Mouse (Mus musculus) liver, embryonic 13.5 days (tissue): ENCODE data around the gene Arvcf. TPM values are rescaled to one million over a fixed set of nuclear protein-coding genes. Genes with fewer than 3 reads are reported as not detected.

Experiments used
- ATAC-seq: fragments of 200-750 bp; cut with Nextera tagmentation; 2 replicates; pipeline ENCODE4 v1.8.0; 2017; ENCODE audit warnings: low read depth, mild to moderate bottlenecking, moderate number of reproducible peaks, moderate library complexity
- DNase-seq: peaks from one replicate; pipeline ENCODE4 v3.0.0; 2022
- H3K27ac ChIP-seq: fragments of 300-500 bp; sonication (generic); 2 replicates; pipeline ENCODE4 v1.5.1; 2015; ENCODE audit warnings: moderate library complexity, mild to moderate bottlenecking, inconsistent platforms
- H3K27me3 ChIP-seq: fragments of 300-500 bp; sonication (generic); 2 replicates; pipeline ENCODE4 v1.6.1; 2015; ENCODE audit warnings: mild to moderate bottlenecking, inconsistent platforms
- H3K36me3 ChIP-seq: fragments of 300-500 bp; sonication (generic); 2 replicates; pipeline ENCODE4 v1.6.1; 2015; ENCODE audit warnings: mild to moderate bottlenecking, inconsistent platforms
- H3K4me1 ChIP-seq: fragments of 300-500 bp; sonication (generic); replicated peaks from 2 replicates; pipeline ENCODE4 v1.6.1; 2015; ENCODE audit warnings: inconsistent platforms
- H3K4me2 ChIP-seq: fragments of 300-500 bp; sonication (generic); 2 replicates; pipeline ENCODE4 v1.6.1; 2015; ENCODE audit warnings: inconsistent platforms, mild to moderate bottlenecking, moderate library complexity
- H3K4me3 ChIP-seq: fragments of 300-500 bp; sonication (generic); replicated peaks from 2 replicates; pipeline ENCODE4 v1.5.1; 2015; ENCODE audit warnings: mild to moderate bottlenecking, inconsistent platforms
- H3K9ac ChIP-seq: fragments of 300-500 bp; sonication (generic); 2 replicates; pipeline ENCODE4 v1.6.1; 2015; ENCODE audit warnings: mild to moderate bottlenecking, inconsistent platforms
- H3K9me3 ChIP-seq: fragments of 300-500 bp; sonication (generic); replicated peaks from 2 replicates; pipeline ENCODE4 v1.6.1; 2016; ENCODE audit warnings: inconsistent platforms
- WGBS: fragments of 180-500 bp; shearing (Covaris S2); methylation state at CpG from one replicate; pipeline ENCODE4 v1.1.7; 2015; ENCODE audit not compliant: insufficient replicate concordance; 5-methylcytosine and 5-hydroxymethylcytosine counted together
- polyA plus RNA-seq: library from polyadenylated mRNA; unstranded; fragments of >200 nt; fragmentation: Nextera tagmentation; extraction: Ambion mirVana; gene quantifications from 2 replicates; pipeline ENCODE4 v1.2.1, GENCODE M21; 2015

Gene Arvcf
- polyA plus RNA-seq, 1 experiment from 2014 or later = 7.6 TPM

DNA sequence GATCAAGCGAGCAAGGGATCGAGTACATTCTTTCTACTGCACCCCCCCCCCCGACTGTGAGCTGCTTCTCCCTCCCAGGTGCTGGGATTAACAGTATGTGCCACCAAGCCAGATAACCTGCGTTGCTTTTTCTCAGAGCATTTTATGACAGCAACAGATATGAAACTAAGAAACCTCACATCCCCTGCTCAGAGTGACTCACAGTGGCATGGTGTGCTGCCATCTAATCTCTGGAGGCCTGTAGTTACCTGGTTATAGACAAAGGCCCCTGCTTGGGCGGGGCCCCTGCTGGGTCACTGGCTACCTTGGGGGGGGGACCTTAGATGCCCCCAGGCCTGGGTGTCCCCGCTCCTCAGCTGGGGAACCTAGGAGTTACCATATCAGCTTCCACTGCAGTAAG, 10.0 kb downstream of the Arvcf start:
- Histone ChIP-seq H3K9ac (no peak overlapping the region), H3K4me1 (peaks cover 27% of the 10 kb centered on the region), H3K4me3 (no peak overlapping the region), H3K9me3 (no peaks in the 10 kb centered on the region), H3K27ac (no peak overlapping the region), H3K36me3 (no peaks in the 10 kb centered on the region), H3K4me2 (no peak overlapping the region), H3K27me3 (no peaks in the 10 kb centered on the region)
- 65% methylated on average over 6 of the region's 6 CpGs for WGBS
- ATAC-seq (no peak), DNase-seq (no peak)

DNA sequence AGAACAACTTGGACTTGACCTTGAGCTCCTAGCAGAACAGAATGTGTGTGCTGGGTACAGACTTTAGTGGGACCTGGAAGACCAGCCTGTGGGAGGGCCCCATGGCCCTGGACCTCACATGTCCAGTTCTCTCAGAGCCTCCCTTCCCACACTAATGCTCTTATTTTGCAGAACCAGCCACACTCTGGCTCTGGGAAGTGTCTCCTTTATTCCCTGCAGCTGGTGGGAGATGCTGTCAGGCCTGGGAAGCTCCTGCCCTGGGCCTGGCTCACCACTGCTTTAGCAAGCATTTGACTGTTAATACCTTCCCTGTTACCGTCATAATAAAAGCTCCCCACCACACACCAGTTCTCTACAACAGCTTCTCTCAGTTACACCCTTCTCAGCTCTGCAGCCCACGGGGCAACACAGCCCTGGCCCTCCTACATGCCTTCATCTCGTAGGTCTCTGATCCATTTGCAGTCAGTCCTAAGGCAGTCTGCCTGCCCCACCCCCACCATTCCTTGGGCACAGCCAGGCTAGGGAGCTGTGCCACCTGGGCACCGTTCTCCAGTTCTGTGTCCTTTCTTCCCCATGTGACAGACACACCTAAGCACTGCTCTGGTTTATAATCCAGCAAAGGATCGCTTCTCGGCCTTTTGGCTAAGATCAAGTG, 12.3 kb downstream of the Arvcf start:
- peaks cover 12% of the 10 kb centered on the region; the same call in 1 of the 2 replicates for H3K4me1 ChIP-seq
- H3K9me3 ChIP-seq = no peaks in the 10 kb centered on the region
- H3K27ac ChIP-seq = no peak overlapping the region
- DNase-seq = no peak
- no peaks in the 10 kb centered on the region for H3K27me3 ChIP-seq
- H3K36me3 ChIP-seq = no peaks in the 10 kb centered on the region
- no peak overlapping the region for H3K4me3 ChIP-seq
- WGBS = 76% methylated on average over 6 of the region's 6 CpGs
- H3K9ac ChIP-seq = no peak overlapping the region
- no peak overlapping the region for H3K4me2 ChIP-seq
- no peak for ATAC-seq

DNA sequence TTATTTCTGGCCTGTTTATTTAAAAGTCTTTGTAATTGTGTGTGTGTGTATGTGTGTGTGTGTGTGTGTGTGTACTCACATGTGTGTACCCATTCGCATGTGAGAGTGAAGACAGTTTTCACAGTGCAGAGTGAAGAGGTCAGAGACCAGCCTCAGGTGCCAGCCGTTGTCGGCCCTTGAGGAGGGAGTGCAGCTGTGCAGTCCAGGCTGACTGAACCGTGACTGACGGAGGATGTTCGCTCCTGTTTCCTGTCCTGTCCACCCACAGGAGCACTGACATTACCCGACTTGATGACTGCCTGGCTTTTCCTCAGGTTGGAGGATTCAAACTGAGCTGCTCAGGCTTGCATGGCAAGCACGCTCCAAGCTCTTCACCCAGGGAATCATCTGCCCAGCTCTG, 15.0 kb downstream of the Arvcf start:
- Histone ChIP-seq H3K27ac (no peak overlapping the region), H3K27me3 (no peaks in the 10 kb centered on the region), H3K4me1 (no peaks in the 10 kb centered on the region), H3K9me3 (no peaks in the 10 kb centered on the region), H3K4me2 (no peak overlapping the region), H3K36me3 (no peaks in the 10 kb centered on the region), H3K4me3 (no peak overlapping the region), H3K9ac (no peak overlapping the region)
- DNase-seq (no peak), ATAC-seq (no peak)
- WGBS = 64% methylated on average over 8 of the region's 8 CpGs

DNA sequence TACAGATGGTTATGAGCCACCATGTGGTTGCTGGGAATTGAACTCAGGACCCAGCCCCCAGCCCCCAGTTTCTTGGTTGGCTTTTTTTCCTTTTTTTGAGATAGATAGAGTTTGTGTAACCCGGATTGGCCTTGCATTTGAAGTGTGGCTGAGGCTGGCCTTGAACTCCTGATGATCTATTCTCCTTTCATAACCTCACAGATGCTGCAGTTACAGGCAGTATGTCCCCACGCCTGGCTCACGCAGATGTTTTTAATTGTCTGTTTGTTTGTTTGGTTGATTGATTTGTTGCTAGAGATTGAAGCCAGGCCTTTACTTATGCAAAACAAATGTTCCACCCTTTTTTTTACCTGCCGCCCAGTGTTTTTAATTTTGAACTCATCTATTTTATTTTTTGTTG, 18.9 kb downstream of the Arvcf start:
- Histone ChIP-seq H3K9me3 (no peaks in the 10 kb centered on the region), H3K27ac (no peak overlapping the region), H3K27me3 (no peaks in the 10 kb centered on the region), H3K4me2 (no peak overlapping the region), H3K9ac (no peak overlapping the region), H3K36me3 (no peaks in the 10 kb centered on the region), H3K4me3 (no peak overlapping the region), H3K4me1 (peaks cover 23% of the 10 kb centered on the region)
- ATAC-seq (no peak), DNase-seq (no peak)
- 75% methylated on average over 4 of the region's 4 CpGs for WGBS

DNA sequence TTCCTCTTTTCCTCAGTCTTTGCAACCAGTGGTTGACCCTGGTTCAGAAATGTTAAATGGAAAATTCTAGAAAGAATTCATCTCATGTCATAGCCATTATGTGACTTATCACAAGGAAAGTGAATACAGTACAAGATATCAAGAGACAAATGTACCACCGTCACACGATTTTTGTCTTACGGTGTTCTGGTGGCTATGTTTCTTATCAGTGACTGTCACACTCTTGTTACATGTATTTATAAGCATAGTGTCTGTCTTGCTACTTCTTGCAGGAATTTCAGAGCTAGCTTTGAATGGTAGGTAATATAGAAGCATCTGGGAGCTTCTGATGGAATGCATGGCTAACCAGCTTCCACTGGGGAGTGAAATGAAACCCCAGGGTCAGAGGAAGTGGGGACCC, 22.2 kb downstream of the Arvcf start:
- WGBS = 16% methylated on average over 3 of the region's 3 CpGs
- Histone ChIP-seq H3K9me3 (no peaks in the 10 kb centered on the region), H3K4me2 (peak overlapping the region; percentile 23), H3K27ac (peak overlapping the region; percentile 61; the same call in 1 of the 2 replicates), H3K27me3 (no peaks in the 10 kb centered on the region), H3K36me3 (no peaks in the 10 kb centered on the region), H3K4me3 (no peak overlapping the region), H3K4me1 (peaks cover 23% of the 10 kb centered on the region), H3K9ac (peak overlapping the region; percentile 17; the same call in 1 of the 2 replicates)
- ATAC-seq (peak; percentile 79), DNase-seq (no peak)

DNA sequence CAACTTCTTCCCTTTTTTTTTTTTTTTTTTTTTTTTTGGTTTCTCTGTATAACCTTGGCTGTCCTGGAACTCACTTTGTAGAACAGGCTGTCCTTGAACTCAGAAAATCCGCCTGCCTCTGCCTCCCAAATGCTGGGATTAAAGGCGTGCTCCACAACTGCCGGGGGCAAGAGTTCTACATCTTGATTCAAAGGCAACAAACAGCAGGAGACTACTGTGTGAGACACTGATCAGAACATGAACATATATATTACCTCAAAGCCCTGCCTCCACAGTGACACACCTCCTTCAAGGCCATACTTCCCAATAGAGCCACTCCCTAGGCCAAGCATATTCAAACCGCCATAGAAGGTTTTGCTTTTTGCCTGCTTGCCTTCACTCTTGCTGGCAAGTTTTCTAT, 25.6 kb downstream of the Arvcf start:
- H3K9ac ChIP-seq = no peak overlapping the region
- no peak for ATAC-seq
- 77% methylated on average over 4 of the region's 4 CpGs for WGBS
- no peaks in the 10 kb centered on the region for H3K9me3 ChIP-seq
- no peak for DNase-seq
- H3K36me3 ChIP-seq = no peaks in the 10 kb centered on the region
- H3K4me2 ChIP-seq = no peak overlapping the region
- peaks cover 37% of the 10 kb centered on the region for H3K4me1 ChIP-seq
- H3K27me3 ChIP-seq = no peaks in the 10 kb centered on the region
- no peak overlapping the region for H3K27ac ChIP-seq
- H3K4me3 ChIP-seq = no peak overlapping the region

DNA sequence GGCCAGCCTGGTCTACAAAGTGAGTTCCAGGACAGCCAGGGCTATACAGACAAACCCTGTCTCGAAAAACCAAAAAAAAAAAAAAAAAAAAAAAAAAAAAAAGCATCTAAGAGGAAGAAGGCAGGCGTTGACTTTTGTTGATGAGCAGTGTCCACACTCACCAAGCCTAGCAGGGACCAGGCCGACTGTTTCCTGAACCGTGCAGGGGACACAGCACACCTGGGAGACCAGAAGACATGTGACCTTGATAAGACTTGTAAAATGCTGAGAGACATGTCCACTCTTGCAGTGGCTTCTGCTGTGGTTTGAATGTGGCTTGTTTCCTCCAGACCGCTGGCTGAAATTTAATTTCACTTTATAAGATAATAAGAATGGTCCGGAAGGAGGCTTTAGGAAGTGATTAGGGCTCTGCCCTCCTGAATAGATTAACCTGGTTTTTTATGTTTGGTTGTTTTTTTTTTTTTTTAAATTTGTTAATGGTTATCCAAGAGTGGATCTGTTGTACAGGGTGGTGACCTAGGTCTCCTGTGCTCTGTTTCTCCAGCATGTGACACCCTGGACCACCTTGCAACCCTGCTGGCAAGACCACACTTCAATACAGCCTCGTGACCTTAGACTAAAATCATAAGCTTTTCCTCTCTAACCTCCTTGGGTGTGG, 28.4 kb downstream of the Arvcf start:
- Histone ChIP-seq H3K4me2 (no peak overlapping the region), H3K27ac (peak overlapping the region; percentile 36; the same call in 1 of the 2 replicates), H3K36me3 (no peaks in the 10 kb centered on the region), H3K4me3 (no peak overlapping the region), H3K9me3 (no peaks in the 10 kb centered on the region), H3K4me1 (peaks cover 14% of the 10 kb centered on the region), H3K27me3 (no peaks in the 10 kb centered on the region), H3K9ac (0 out of 2 replicates have a peak overlapping the region, but pooled peaks have one; percentile 3)
- ATAC-seq (no peak), DNase-seq (no peak)
- WGBS = 39% methylated on average over 7 of the region's 7 CpGs

DNA sequence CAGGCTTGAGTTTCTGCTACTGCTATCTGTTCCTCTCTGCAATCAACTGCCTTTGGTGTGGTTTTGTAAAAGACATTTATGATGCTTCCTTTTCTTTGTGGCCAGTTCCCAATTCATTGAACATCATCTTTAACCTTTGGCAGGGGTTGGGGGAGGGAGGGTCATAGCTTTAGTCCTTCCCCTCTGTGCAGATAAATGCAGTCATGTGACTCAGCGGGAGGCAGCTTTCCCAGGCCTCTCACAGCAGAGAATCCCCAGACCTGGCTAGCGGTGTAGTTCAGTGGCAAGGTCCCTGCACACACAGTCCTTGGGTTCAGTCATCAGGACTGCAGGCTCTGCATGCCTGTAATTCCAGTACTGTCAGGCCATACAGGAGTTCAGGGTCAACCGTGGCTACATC, 29.2 kb downstream of the Arvcf start:
- Histone ChIP-seq H3K36me3 (no peaks in the 10 kb centered on the region), H3K27me3 (no peaks in the 10 kb centered on the region), H3K4me2 (no peak overlapping the region), H3K9me3 (no peaks in the 10 kb centered on the region), H3K9ac (peak overlapping the region; percentile 3; the same call in 1 of the 2 replicates), H3K27ac (peak overlapping the region; percentile 36; the same call in 1 of the 2 replicates), H3K4me3 (no peak overlapping the region), H3K4me1 (peaks cover 21% of the 10 kb centered on the region)
- 22% methylated on average over 3 of the region's 3 CpGs for WGBS
- DNase-seq (no peak), ATAC-seq (peak; percentile 66)

DNA sequence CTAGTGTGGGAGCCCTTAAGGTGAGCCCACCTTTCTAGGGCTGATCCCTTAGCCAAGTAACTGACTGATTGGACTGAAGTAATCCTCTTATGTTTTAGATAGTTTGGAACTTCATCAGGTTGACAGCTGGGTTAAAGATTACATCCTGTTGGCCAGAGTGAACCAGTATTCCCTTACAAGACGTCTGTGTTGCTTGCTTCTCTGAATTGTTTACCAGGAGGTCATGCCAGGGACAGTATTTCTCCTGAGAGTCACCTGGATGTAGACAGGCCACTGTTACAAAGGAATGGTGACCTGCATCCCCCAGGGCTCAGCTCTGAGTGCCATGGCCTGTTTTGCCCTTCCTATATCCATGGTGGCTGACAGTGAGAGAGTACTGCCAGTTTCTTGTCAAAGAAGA, 30.5 kb downstream of the Arvcf start:
- DNase-seq (no peak), ATAC-seq (no peak)
- H3K9me3 ChIP-seq = no peaks in the 10 kb centered on the region
- no peak overlapping the region for H3K27ac ChIP-seq
- no peaks in the 10 kb centered on the region for H3K27me3 ChIP-seq
- H3K4me3 ChIP-seq = no peak overlapping the region
- no peak overlapping the region for H3K4me2 ChIP-seq
- WGBS = 34% methylated on average over 1 of the region's 1 CpGs
- H3K4me1 ChIP-seq = peaks cover 25% of the 10 kb centered on the region
- H3K36me3 ChIP-seq = no peaks in the 10 kb centered on the region
- H3K9ac ChIP-seq = no peak overlapping the region

DNA sequence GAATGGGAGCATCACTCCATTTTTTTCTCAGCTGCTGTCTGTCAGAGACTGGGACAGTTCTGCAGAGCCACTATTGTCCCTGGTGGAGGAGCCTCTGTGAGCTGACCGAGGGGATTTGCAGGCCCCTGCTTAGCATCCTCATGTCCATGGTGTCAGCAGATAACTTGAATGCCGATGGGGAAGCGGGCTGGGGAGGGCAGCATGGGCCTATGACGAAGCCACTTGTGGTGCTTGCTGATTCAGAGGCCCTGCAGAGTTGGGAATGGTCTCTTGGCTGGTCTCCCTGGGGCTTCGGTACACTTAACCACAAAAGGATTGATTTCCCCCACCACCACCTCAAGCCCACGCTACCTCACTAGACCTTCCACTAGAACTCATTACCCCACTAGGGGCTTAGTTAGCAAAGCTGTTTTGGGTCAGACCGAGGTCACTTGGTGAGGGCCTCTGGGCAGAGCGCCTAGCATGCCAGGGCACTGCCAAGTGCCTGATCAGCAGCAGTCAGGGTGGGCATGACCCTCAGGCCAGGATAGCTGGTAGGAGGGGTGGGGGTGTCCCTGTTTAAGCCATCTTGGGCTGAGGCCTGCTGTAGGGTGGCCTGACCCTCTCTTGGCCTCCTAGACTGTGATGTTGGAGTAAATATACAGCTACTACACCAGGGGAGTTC, 31.5 kb downstream of the Arvcf start:
- Histone ChIP-seq H3K4me3 (no peak overlapping the region), H3K9ac (no peak overlapping the region), H3K4me2 (no peak overlapping the region), H3K4me1 (peaks cover 32% of the 10 kb centered on the region), H3K27ac (no peak overlapping the region), H3K27me3 (no peaks in the 10 kb centered on the region), H3K36me3 (no peaks in the 10 kb centered on the region), H3K9me3 (no peaks in the 10 kb centered on the region)
- ATAC-seq (no peak), DNase-seq (no peak)
- WGBS = 74% methylated on average over 8 of the region's 8 CpGs

DNA sequence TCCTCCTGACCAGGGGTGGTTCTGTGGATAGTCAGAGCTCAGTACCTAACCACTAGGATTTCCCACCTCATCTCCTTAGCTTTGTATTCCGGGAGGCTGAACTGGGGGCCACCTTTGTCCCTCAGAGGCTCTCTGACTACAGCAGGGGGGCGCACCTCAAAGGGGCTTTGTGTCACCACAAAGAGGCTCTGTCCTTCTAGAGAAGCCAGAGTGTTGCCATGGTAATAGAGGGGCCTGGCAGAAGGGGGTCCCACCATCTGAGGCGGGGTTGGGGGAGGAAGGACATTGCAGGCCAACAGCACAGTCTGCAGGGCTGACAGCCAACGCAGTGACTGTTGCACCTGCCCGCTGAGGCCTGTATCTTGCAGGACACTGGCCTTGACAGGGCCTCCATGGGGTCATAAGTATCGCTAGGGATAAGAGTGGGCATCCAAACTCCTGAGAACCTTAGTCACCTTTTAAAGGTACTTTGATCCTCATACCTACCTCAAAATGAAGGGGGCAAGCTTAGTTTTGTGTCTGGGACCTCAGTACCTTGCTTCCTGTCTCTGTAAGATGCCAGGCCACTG, 32.6 kb downstream of the Arvcf start:
- H3K9ac ChIP-seq = no peak overlapping the region
- no peaks in the 10 kb centered on the region for H3K27me3 ChIP-seq
- H3K9me3 ChIP-seq = no peaks in the 10 kb centered on the region
- H3K4me1 ChIP-seq = peaks cover 32% of the 10 kb centered on the region
- ATAC-seq (no peak), DNase-seq (no peak)
- no peak overlapping the region for H3K4me2 ChIP-seq
- 67% methylated on average over 6 of the region's 6 CpGs for WGBS
- no peak overlapping the region for H3K27ac ChIP-seq
- H3K4me3 ChIP-seq = no peak overlapping the region
- no peaks in the 10 kb centered on the region for H3K36me3 ChIP-seq
